Mouse (Mus musculus) liver, embryonic 16.5 days (tissue): ENCODE data around the gene Spag8. TPM values are rescaled to one million over a fixed set of nuclear protein-coding genes. Genes with fewer than 3 reads are reported as not detected.
A peak's percentile ranks its signal among the peaks of the same experiment; 100 is the strongest.

Source experiments
- ATAC-seq: fragments of 200-750 bp; cut with Nextera tagmentation; 2 replicates; pipeline ENCODE4 v1.8.0; 2017; ENCODE audit warnings: low read depth, mild to moderate bottlenecking, moderate number of reproducible peaks, moderate library complexity
- H3K27ac ChIP-seq: fragments of 300-500 bp; sonication (generic); 2 replicates; pipeline ENCODE4 v1.5.1; 2014; ENCODE audit warnings: mild to moderate bottlenecking, low read length
- H3K27me3 ChIP-seq: fragments of 300-500 bp; sonication (generic); 2 replicates; pipeline ENCODE4 v1.6.1; 2014; ENCODE audit warnings: low read depth, low read length, mixed read lengths; ENCODE audit not compliant: control insufficient read depth, insufficient read depth
- H3K36me3 ChIP-seq: fragments of 300-500 bp; sonication (generic); 2 replicates; pipeline ENCODE4 v1.6.1; 2014; ENCODE audit warnings: mild to moderate bottlenecking; ENCODE audit not compliant: control insufficient read depth, insufficient read depth
- H3K4me1 ChIP-seq: fragments of 300-500 bp; sonication (generic); 2 replicates; pipeline ENCODE4 v1.6.1; 2014; ENCODE audit warnings: low read depth, low read length, mixed read lengths; ENCODE audit not compliant: control insufficient read depth
- H3K4me2 ChIP-seq: fragments of 300-500 bp; sonication (generic); 2 replicates; pipeline ENCODE4 v1.6.1; 2014; ENCODE audit warnings: low read depth, low read length, mixed read lengths
- H3K4me3 ChIP-seq: fragments of 300-500 bp; sonication (generic); 2 replicates; pipeline ENCODE4 v1.5.1; 2014; ENCODE audit warnings: low read depth, mild to moderate bottlenecking, low read length
- H3K9ac ChIP-seq: fragments of 300-500 bp; sonication (generic); 2 replicates; pipeline ENCODE4 v1.6.1; 2014; ENCODE audit warnings: low read depth, low read length
- H3K9me3 ChIP-seq: fragments of 300-500 bp; sonication (generic); replicated peaks from 2 replicates; pipeline ENCODE4 v1.6.1; 2016; ENCODE audit warnings: low read length; ENCODE audit not compliant: control insufficient read depth
- WGBS: fragments of 180-500 bp; shearing (Covaris S2); extraction: QIAGEN DNeasy Blood & Tissue Kit; methylation state at CpG from one replicate; pipeline ENCODE4 v1.1.7; 2014; ENCODE audit not compliant: insufficient replicate concordance; 5-methylcytosine and 5-hydroxymethylcytosine counted together
- polyA plus RNA-seq: library from polyadenylated mRNA; unstranded; fragments of >200 nt; fragmentation: Nextera tagmentation; extraction: Ambion mirVana; gene quantifications from 2 replicates; pipeline ENCODE4 v1.2.1, GENCODE M21; 2015

Spag8 gene
- polyA plus RNA-seq, 1 experiment from 2014 or later: 0.20 TPM

- Histone ChIP-seq H3K4me1 (peaks cover 7% of the 10 kb centered on the region), H3K4me3 (no peak overlapping the region), H3K9me3 (no peaks in the 10 kb centered on the region), H3K36me3 (no peaks in the 10 kb centered on the region), H3K27ac (no peak overlapping the region), H3K27me3 (peaks cover 30% of the 10 kb centered on the region), H3K9ac (no peak overlapping the region), H3K4me2 (no peak overlapping the region)
- WGBS: 73% methylated on average over 7 of the region's 7 CpGs
- no peak for ATAC-seq
These were observed 18.6 kb downstream of the Spag8 start for GRCm38 (mm10) chr4:43634621-43635374.

DNA sequence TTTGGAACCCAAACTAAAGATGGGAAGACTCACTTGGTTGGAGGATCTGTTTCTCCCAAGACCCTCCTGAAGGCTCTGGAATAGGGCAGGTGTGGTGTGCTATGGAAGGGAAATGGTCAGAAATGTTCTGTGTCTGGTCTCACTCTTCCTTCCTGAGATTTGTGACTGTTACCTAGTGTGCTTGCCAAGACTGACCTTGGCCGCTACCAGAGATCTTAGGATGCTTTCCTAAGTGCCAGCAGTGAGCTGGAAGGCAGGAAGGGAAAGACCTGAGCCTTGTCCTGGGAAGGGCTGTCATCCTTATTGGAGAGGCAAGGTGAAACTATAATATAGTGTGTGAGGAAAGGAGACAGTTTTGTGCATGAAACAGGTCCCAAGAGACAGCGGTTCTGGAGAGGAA, 19.7 kb downstream of the Spag8 start:
- H3K27me3 ChIP-seq: peaks cover 30% of the 10 kb centered on the region
- no peak overlapping the region for H3K27ac ChIP-seq
- no peak overlapping the region for H3K4me3 ChIP-seq
- H3K4me2 ChIP-seq: no peak overlapping the region
- WGBS: 79% methylated on average over 2 of the region's 2 CpGs
- peaks cover 8% of the 10 kb centered on the region for H3K4me1 ChIP-seq
- no peaks in the 10 kb centered on the region for H3K36me3 ChIP-seq
- H3K9ac ChIP-seq: no peak overlapping the region
- H3K9me3 ChIP-seq: no peaks in the 10 kb centered on the region
- ATAC-seq: no peak

GRCm38 (mm10) chr4:43633296-43633695, 20.1 kb downstream of the Spag8 start:
- peaks cover 30% of the 10 kb centered on the region for H3K27me3 ChIP-seq
- no peak overlapping the region for H3K9ac ChIP-seq

DNA sequence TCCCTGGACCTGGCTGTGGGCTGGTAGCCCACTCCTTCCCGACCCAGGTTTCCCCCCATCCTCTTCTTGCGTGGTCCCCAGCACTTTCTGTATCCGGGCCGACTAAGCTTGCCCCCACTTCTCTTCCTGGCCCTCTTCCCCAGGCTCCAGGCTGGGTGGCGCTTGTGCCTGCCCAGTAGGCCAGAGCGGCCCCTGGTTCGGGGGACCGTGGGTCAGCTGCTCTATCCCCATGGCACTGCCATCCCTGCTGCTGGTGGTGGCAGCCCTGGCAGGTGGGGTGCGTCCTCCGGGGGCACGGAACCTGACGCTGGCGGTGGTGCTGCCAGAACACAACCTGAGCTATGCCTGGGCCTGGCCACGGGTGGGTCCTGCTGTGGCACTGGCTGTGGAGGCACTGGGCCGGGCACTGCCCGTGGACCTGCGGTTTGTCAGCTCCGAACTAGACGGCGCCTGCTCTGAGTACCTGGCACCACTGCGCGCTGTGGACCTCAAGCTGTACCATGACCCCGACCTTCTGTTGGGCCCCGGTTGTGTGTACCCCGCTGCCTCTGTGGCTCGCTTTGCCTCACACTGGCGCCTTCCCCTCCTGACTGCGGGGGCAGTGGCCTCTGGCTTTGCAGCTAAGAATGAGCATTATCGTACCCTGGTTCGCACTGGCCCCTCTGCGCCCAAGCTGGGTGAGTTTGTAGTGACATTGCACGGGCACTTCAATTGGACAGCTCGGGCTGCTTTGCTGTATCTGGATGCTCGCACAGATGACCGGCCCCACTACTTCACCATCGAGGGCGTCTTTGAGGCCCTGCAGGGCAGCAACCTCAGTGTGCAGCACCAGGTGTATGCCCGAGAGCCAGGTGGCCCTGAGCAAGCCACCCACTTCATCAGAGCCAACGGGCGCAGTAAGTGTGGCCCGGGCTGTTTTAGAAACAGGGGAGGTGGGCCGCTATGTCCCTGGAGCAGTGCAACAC, 21.2 kb downstream of the Spag8 start:
- no peak for ATAC-seq
- Histone ChIP-seq H3K9ac (no peak overlapping the region), H3K36me3 (no peaks in the 10 kb centered on the region), H3K4me1 (peaks cover 8% of the 10 kb centered on the region), H3K4me3 (peak overlapping the region; percentile 58; the same call in 1 of the 2 replicates), H3K27ac (no peak overlapping the region), H3K27me3 (peaks cover 30% of the 10 kb centered on the region), H3K4me2 (no peak overlapping the region), H3K9me3 (no peaks in the 10 kb centered on the region)
- WGBS: 59% methylated on average over 42 of the region's 42 CpGs

More at GRCm38 (mm10) chr4:43633296-43633695, 20.1 kb downstream of the Spag8 start:
- Histone ChIP-seq H3K9me3 (no peaks in the 10 kb centered on the region), H3K4me1 (peaks cover 8% of the 10 kb centered on the region), H3K4me3 (no peak overlapping the region), H3K4me2 (no peak overlapping the region), H3K27ac (no peak overlapping the region), H3K36me3 (no peaks in the 10 kb centered on the region)
- ATAC-seq: no peak
- 66% methylated on average over 8 of the region's 8 CpGs for WGBS

GRCm38 (mm10) chr4:43631046-43631955, 22.1 kb downstream of the Spag8 start, which contains the start of gene Npr2:
Npr2 (plus strand) TSS chr4:43631935.
- 3% methylated on average over 49 of the region's 70 CpGs for WGBS
- ATAC-seq: peak; percentile 47

GRCm38 (mm10) chr4:43630671-43631045, 22.7 kb downstream of the Spag8 start:
- ATAC-seq: no peak
- 25% methylated on average over 5 of the region's 5 CpGs for WGBS
- Histone ChIP-seq H3K27ac (no peak overlapping the region), H3K4me2 (peak overlapping the region; percentile 72; the same call in 1 of the 2 replicates), H3K9me3 (no peaks in the 10 kb centered on the region), H3K27me3 (peaks cover 30% of the 10 kb centered on the region), H3K36me3 (no peaks in the 10 kb centered on the region), H3K4me3 (no peak overlapping the region; the same call in 1 of the 2 replicates), H3K4me1 (peaks cover 8% of the 10 kb centered on the region), H3K9ac (no peak overlapping the region)

More at GRCm38 (mm10) chr4:43631046-43631955, 22.1 kb downstream of the Spag8 start, which contains the start of gene Npr2:
- no peaks in the 10 kb centered on the region for H3K9me3 ChIP-seq
- no peaks in the 10 kb centered on the region for H3K36me3 ChIP-seq
- H3K4me3 ChIP-seq: peak within 1 kb of the TSS; percentile 58
- H3K27me3 ChIP-seq: peaks cover 30% of the 10 kb centered on the region
- no peak within 1 kb of the TSS for H3K27ac ChIP-seq
- H3K9ac ChIP-seq: peak within 1 kb of the TSS; percentile 42
- H3K4me1 ChIP-seq: peaks cover 8% of the 10 kb centered on the region
- H3K4me2 ChIP-seq: peak within 1 kb of the TSS; percentile 72

DNA sequence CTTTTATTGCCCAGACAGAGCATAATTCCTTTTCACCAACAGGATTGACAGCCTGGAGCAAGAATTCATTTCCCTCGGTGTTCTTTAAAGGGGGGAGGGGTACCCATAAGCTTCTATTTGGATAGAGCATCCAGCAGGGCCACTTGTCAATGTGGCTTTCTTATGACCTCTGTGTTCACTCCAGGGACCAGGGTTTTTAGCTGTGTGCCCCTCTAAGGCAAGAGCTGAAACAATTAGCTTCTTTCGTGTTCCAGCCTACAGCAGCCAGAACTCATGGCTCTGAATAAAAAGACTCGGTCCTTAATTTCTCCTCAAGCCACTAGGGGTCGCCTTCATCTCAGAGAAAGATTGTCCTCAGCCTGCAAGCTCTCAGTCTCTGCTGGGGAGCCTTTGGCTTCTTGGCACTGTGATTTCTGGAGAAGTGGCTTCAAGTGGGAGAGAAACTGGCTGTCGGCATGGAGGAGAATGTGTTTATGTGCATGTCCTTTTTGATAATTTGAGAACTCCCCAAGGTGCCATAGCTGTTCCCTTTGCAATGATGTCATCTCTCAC, 23.3 kb downstream of the Spag8 start:
- Histone ChIP-seq H3K27me3 (peaks cover 30% of the 10 kb centered on the region), H3K27ac (no peak overlapping the region), H3K4me2 (no peak overlapping the region), H3K9ac (no peak overlapping the region), H3K4me3 (no peak overlapping the region), H3K4me1 (peaks cover 8% of the 10 kb centered on the region), H3K36me3 (no peaks in the 10 kb centered on the region), H3K9me3 (peaks cover 5% of the 10 kb centered on the region; the same call in 1 of the 2 replicates)
- 10% methylated on average over 5 of the region's 5 CpGs for WGBS
- peak; percentile 33; the same call in 1 of the 2 replicates for ATAC-seq
